Mouse (Mus musculus) erythroid progenitor cell, adult 5-6 weeks (primary cell): Measurements from ENCODE around the gene St8sia1. TPM values are rescaled to one million over a fixed set of nuclear protein-coding genes. Genes with fewer than 3 reads are reported as not detected.

Source experiments
- ATAC-seq: replicated peaks from 2 replicates; pipeline ENCODE4 v1.8.0; 2016; ENCODE audit warnings: moderate number of reproducible peaks, mild to moderate bottlenecking, moderate TSS enrichment, inconsistent platforms; ENCODE audit not compliant: poor library complexity, low FRiP score, severe bottlenecking
- total RNA-seq, 2 experiments: library from RNA; stranded (forward) in 1 of 2; stranded (reverse) in 1 of 2; fragments of 150-400 nt in 1 of 2; fragments of 186-747, 209-891 nt in 1 of 2; gene quantifications; 2 replicates each; pipeline versions ENCODE4 v1.2.3 to v1.2.4; 2015 to 2017; ENCODE audit warnings: low replicate concordance in 2 of 2

Gene St8sia1
- total RNA-seq, 2 experiments from 2014 or later: 1.7 TPM; not detected in 1

DNA sequence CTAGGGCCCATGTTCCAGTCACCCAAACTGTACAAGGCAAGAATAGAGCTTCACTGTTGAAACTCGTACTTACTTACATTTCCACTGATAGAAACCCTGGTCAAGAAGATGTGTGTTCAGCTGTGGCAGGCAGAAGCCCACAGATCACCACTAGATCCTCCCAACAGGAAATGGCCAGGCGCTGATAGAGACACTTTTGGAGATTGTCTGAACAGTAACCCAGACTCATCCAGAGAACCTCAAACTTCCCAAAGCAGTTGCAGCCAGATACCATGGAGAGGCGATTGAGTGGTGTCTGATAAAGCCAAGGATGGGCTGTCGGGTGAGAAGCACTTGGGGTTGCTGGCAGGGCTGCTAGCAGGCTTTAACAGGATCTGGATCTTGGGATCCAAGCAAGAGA lies 187.3 kb downstream of the St8sia1 start:
- no peak for ATAC-seq

DNA sequence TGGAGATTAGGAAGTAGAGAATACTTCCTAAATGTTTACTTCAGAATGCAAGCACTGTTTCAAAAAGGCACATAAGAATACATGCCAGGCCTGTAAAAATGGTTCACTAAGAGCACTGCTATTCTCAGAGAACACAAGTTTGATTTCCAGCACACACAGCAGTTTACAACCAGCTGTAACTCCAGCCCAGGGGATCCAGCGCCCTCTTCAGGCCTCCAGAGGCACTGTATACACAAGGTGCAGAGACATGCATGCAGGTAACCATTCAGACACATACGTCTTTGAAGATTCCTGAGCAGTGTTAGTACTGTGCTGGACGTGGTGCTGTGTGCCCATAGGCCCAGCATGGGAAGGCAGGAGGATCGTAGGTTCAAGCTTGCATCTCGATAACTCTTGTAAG lies 190.7 kb downstream of the St8sia1 start:
- 0 out of 2 replicates have a peak, but pooled peaks have one; percentile 15 for ATAC-seq

DNA sequence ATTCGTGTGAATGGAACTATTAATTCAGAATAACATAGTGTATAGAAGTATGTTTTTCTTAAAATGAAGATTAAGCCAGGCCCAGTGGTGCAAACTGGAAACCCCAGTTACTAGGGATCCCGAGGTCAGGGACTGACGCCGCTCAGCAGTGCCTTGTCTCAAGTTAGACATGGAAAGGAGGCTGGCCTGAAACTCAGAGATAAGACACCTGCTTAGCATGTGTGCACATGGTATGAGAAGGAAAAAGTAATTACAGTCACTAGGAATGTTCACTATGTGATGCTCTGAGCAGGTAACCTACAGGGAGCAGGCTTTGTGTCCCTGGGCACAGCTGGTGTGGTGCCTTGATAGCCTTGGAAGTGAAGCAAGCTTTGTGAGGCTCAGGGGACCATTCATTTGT lies 192.6 kb downstream of the St8sia1 start:
- no peak for ATAC-seq

Other genes with a start within 250 kb of the St8sia1 start
- 226 TPM in 2 replicates for gene Cmas, start 207.8 kb downstream of the St8sia1 start, total RNA-seq (2015; ENCODE audit: low replicate concordance)
- 141 and 188 TPM in 2 replicates for gene Cmas, start 207.8 kb downstream of the St8sia1 start, total RNA-seq (2017; ENCODE audit: low replicate concordance)
- gene Sult6b2, start 159.9 kb downstream of the St8sia1 start, total RNA-seq (2015; ENCODE audit: low replicate concordance): not detected in 2 replicates
- gene Sult6b2, start 159.9 kb downstream of the St8sia1 start, total RNA-seq (2017; ENCODE audit: low replicate concordance): not detected in 2 replicates
- gene C2cd5, start 135.7 kb upstream of the St8sia1 start, total RNA-seq (2015; ENCODE audit: low replicate concordance): 103 and 135 TPM in 2 replicates
- gene C2cd5, start 135.7 kb upstream of the St8sia1 start, total RNA-seq (2017; ENCODE audit: low replicate concordance): 105 and 112 TPM in 2 replicates
- 37.1 and 59.1 TPM in 2 replicates for gene Etnk1, start 202.8 kb upstream of the St8sia1 start, total RNA-seq (2015; ENCODE audit: low replicate concordance)
- gene Etnk1, start 202.8 kb upstream of the St8sia1 start, total RNA-seq (2017; ENCODE audit: low replicate concordance): 44.7 and 50.4 TPM in 2 replicates